Mouse (Mus musculus): ENCODE data around the gene Pus7. TPM values are rescaled to one million over a fixed set of nuclear protein-coding genes. Genes with fewer than 3 reads are reported as not detected.

The Pus7 gene
- polyA plus RNA-seq, 1 experiment: not detected

GRCm38 (mm10) chr5:23789078-23789612 lies 5.6 kb upstream of the Pus7 start:
- Histone ChIP-seq H3K4me3 (ENCODE audit: insufficient read depth, low read depth, low read length) (no peak overlapping the region), H3K27ac (ENCODE audit: insufficient read depth, low read depth, low read length) (no peak overlapping the region), H3K4me1 (ENCODE audit: control insufficient read depth, insufficient read depth, low read length) (0 out of 2 replicates have a peak, but pooled peaks cover 3% of the 10 kb centered on the region)
- WGBS: 86% methylated on average over 4 of the region's 4 CpGs
- no peak for TF ChIP-seq CTCF (IDR thresholded peaks at IDR 0.05; ENCODE audit: insufficient read depth, low read depth, low read length)
- TF ChIP-seq POLR2A (IDR thresholded peaks at IDR 0.05; ENCODE audit: insufficient read depth, low read depth, low read length): no peak

GRCm38 (mm10) chr5:23788390-23788830 lies 4.9 kb upstream of the Pus7 start:
- peak overlapping the region; percentile 90 for H3K4me3 ChIP-seq (ENCODE audit: insufficient read depth, low read depth, low read length)
- WGBS: 33% methylated on average over 3 of the region's 3 CpGs
- 0 out of 2 replicates have a peak, but pooled peaks cover 3% of the 10 kb centered on the region for H3K4me1 ChIP-seq (ENCODE audit: control insufficient read depth, insufficient read depth, low read length)
- TF ChIP-seq POLR2A (IDR thresholded peaks at IDR 0.05; ENCODE audit: insufficient read depth, low read depth, low read length): no peak
- no peak for TF ChIP-seq CTCF (IDR thresholded peaks at IDR 0.05; ENCODE audit: insufficient read depth, low read depth, low read length)
- no peak overlapping the region for H3K27ac ChIP-seq (ENCODE audit: insufficient read depth, low read depth, low read length)

DNA sequence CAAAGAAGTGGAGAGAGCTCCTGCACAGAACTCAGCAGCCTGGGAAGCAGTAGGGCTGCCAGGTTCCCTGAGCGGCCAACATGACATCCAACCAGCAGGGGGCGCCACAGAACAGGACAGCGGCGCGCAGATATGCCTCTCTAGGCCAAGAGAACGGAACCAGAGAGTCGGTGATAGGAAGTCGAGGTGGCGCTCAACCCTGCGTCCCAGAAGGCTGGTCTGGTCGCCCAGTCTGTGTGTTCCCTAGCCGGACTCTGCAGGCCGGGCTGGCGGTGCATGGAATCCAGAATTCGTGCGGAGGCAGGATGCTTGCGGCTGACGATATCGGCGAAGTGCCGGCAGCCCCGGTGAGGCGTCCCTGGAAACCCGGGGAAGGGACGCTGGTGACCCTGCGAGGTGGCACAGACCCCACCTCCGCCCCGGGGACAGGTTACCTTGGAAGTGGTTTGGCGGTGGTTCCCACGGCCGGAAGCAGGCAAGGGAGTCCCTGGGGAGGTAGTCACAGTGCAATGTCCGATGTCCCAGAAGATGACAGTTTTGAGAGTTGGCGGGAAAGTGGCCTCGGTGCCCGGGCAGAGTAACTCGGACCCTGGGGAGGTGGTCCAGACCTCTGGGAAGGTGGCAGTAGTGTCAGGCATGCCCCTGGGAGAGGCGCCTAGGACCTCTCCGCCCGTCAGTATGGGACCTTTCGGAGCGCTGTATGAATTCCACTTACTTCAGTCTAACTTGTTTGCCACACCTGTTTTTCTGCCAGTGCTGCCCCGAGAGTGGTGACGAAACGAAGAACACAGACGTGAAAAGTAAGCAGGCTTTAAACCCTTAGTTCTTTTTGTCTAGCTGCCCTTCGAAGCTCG lies 4.3 kb upstream of the Pus7 start, which contains the start of gene Rint1:
TSS of gene Rint1 (plus strand) at position 176 of the 854 bp plus-strand sequence.
- peak within 1 kb of the TSS; percentile 35; the same call in 1 of the 2 replicates for H3K27ac ChIP-seq (ENCODE audit: insufficient read depth, low read depth, low read length)
- TF ChIP-seq POLR2A (IDR thresholded peaks at IDR 0.05; ENCODE audit: insufficient read depth, low read depth, low read length) (peak; percentile 89), CTCF (IDR thresholded peaks at IDR 0.05; ENCODE audit: insufficient read depth, low read depth, low read length) (peak; percentile 90)
- 0 out of 2 replicates have a peak, but pooled peaks cover 3% of the 10 kb centered on the region for H3K4me1 ChIP-seq (ENCODE audit: control insufficient read depth, insufficient read depth, low read length)
- WGBS: 2% methylated on average over 47 of the region's 47 CpGs
- H3K4me3 ChIP-seq (ENCODE audit: insufficient read depth, low read depth, low read length): peak within 1 kb of the TSS; percentile 90

DNA sequence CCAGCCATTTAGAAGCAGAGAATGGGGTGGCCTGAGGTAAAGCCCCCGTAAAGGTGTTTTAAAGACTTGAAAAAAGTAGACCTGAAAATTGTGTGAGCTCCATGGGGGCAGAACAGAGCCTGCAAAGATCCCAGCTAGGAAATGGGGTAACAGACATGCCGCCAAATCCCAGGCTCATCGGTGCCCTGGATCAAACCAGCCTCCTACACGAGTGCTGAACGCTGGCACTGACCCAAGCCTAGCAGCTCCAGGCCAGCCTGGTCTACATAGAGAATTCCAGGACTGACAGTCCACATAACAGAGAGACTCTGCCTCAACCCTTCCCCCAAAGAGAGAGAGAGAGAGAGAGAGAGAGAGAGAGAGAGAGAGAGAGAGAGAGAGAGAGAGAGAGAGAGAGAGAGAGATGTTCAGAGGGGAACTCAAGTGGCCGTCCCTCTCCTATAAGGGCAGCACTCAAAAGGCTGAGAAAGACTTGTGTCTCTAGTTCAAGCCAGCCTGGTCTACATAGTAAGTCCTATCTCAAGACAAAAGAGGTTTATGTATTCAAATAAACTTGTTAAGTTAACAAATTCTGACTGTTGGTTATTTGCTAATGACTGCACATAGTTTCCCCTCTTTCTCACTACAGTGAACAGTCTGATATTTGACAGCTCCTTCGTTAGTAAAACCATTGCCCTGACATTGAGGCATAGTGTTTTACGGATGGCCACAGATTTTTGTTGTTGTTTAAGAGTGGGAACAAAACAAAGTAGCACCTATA lies 1.3 kb downstream of the Pus7 start:
- TF ChIP-seq CTCF (IDR thresholded peaks at IDR 0.05; ENCODE audit: insufficient read depth, low read depth, low read length): no peak
- TF ChIP-seq POLR2A (IDR thresholded peaks at IDR 0.05; ENCODE audit: insufficient read depth, low read depth, low read length): no peak
- Histone ChIP-seq H3K4me3 (ENCODE audit: insufficient read depth, low read depth, low read length) (no peak overlapping the region), H3K4me1 (ENCODE audit: control insufficient read depth, insufficient read depth, low read length) (peaks cover 9% of the 10 kb centered on the region), H3K27ac (ENCODE audit: insufficient read depth, low read depth, low read length) (no peak overlapping the region)
- WGBS: 52% methylated on average over 8 of the region's 8 CpGs

DNA sequence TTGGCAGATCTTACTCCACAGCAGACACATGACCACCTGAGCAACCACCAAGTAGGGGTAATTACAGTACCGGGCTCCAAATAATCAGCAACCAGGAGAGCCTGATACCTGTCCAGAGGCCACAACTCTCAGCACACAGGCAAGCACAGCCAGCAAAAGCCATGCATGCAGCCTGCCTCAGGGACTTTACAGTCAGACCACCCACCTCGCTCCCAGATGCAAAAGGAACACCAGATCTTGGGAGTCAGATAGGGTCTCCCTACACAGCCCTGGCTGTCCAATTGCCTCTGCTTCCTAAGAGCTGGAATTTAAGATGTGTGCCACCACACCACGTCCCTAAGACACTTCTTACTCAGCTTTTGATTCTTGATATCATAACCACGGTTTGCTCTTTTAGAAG lies 2.3 kb downstream of the Pus7 start:
- Histone ChIP-seq H3K4me1 (ENCODE audit: control insufficient read depth, insufficient read depth, low read length) (peaks cover 7% of the 10 kb centered on the region), H3K4me3 (ENCODE audit: insufficient read depth, low read depth, low read length) (no peak overlapping the region), H3K27ac (ENCODE audit: insufficient read depth, low read depth, low read length) (no peak overlapping the region)
- WGBS: 79% methylated on average over 4 of the region's 4 CpGs
- no peak for TF ChIP-seq CTCF (IDR thresholded peaks at IDR 0.05; ENCODE audit: insufficient read depth, low read depth, low read length)
- no peak for TF ChIP-seq POLR2A (IDR thresholded peaks at IDR 0.05; ENCODE audit: insufficient read depth, low read depth, low read length)

DNA sequence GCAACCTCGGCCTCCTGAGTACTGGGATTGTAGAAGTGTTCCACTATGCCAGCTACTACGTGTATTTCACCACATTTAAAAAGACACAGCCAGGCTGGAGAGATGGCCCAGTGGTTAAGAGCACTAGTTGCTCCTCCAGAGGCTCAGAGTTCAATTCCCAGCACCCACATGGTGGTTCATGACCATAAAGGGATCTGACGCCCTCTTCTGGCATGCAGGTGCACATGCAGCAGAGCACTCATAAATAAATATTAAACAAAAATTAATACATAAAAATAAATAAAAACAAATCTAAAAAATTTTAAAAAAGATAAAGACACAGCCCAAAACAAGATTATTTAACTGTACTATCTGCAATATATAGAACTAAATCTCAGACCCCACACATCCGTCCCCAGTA lies 3.0 kb downstream of the Pus7 start:
- H3K27ac ChIP-seq (ENCODE audit: insufficient read depth, low read depth, low read length): no peak overlapping the region
- no peak overlapping the region for H3K4me3 ChIP-seq (ENCODE audit: insufficient read depth, low read depth, low read length)
- TF ChIP-seq POLR2A (IDR thresholded peaks at IDR 0.05; ENCODE audit: insufficient read depth, low read depth, low read length): no peak
- TF ChIP-seq CTCF (IDR thresholded peaks at IDR 0.05; ENCODE audit: insufficient read depth, low read depth, low read length): no peak
- WGBS: 91% methylated on average over 4 of the region's 4 CpGs
- peaks cover 7% of the 10 kb centered on the region for H3K4me1 ChIP-seq (ENCODE audit: control insufficient read depth, insufficient read depth, low read length)

GRCm38 (mm10) chr5:23774186-23774585 lies 9.3 kb downstream of the Pus7 start:
- TF ChIP-seq POLR2A (IDR thresholded peaks at IDR 0.05; ENCODE audit: insufficient read depth, low read depth, low read length): no peak
- no peak for TF ChIP-seq CTCF (IDR thresholded peaks at IDR 0.05; ENCODE audit: insufficient read depth, low read depth, low read length)
- 65% methylated on average over 6 of the region's 6 CpGs for WGBS
- Histone ChIP-seq H3K4me3 (ENCODE audit: insufficient read depth, low read depth, low read length) (no peak overlapping the region), H3K27ac (ENCODE audit: insufficient read depth, low read depth, low read length) (no peak overlapping the region), H3K4me1 (ENCODE audit: control insufficient read depth, insufficient read depth, low read length) (no peaks in the 10 kb centered on the region)

GRCm38 (mm10) chr5:23771105-23771504 lies 12.4 kb downstream of the Pus7 start:
- no peak overlapping the region for H3K27ac ChIP-seq (ENCODE audit: insufficient read depth, low read depth, low read length)
- 45% methylated on average over 8 of the region's 8 CpGs for WGBS
- no peak overlapping the region for H3K4me3 ChIP-seq (ENCODE audit: insufficient read depth, low read depth, low read length)
- no peak for TF ChIP-seq CTCF (IDR thresholded peaks at IDR 0.05; ENCODE audit: insufficient read depth, low read depth, low read length)
- TF ChIP-seq POLR2A (IDR thresholded peaks at IDR 0.05; ENCODE audit: insufficient read depth, low read depth, low read length): no peak
- no peaks in the 10 kb centered on the region for H3K4me1 ChIP-seq (ENCODE audit: control insufficient read depth, insufficient read depth, low read length)

Measured in olfactory bulb, adult 2 months (tissue).